Mouse (Mus musculus): ENCODE data around the gene Myh7.

DNA sequence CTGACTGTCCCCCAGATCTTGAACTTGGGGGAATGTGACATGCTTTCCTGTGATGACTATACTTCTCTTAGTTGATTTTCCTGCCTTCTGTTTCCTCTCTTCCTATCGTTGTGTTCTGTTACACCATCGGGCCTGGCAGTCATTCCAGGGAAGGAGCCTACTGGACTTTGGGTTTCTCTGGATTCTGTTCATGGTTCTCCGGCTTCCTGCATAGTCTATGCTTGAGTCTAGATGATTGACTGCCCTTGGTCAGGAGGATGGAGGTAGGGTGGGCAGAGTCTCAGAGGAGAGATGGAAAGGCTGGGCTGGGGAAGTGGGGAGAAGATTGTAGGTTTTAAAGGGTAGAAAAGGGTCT is 54.3 kb downstream of the Myh7 start:
- TF ChIP-seq CTCF (IDR thresholded peaks at IDR 0.05; ENCODE audit: insufficient read depth, low read length) (no peak), POLR2A (IDR thresholded peaks at IDR 0.05; ENCODE audit: borderline replicate concordance, extremely low read depth, low read depth, low read length) (no peak)
